Mouse (Mus musculus): Measurements from ENCODE around the gene Tmbim6. TPM values are rescaled to one million over a fixed set of nuclear protein-coding genes. Genes with fewer than 3 reads are reported as not detected.

The Tmbim6 gene
- polyA plus RNA-seq, 1 experiment from 2014 or later, result 240 TPM

- peaks cover 37% of the 10 kb centered on the region for H3K4me1 ChIP-seq (replicated peaks)
- H3K4me2 ChIP-seq, result no peak overlapping the region
- no peak for ATAC-seq (ENCODE audit: insufficient number of reproducible peaks, insufficient read depth, low FRiP score, low TSS enrichment, low read depth)
- no peaks in the 10 kb centered on the region for H3K9me3 ChIP-seq
- H3K9ac ChIP-seq (replicated peaks), result no peak overlapping the region
- 73% methylated on average over 8 of the region's 8 CpGs for WGBS
- 0 out of 2 replicates have a peak overlapping the region, but pooled peaks have one; percentile 29 for H3K27ac ChIP-seq
- no peaks in the 10 kb centered on the region for H3K27me3 ChIP-seq
- H3K36me3 ChIP-seq, result peaks cover 12% of the 10 kb centered on the region; the same call in 1 of the 2 replicates
- H3K4me3 ChIP-seq (replicated peaks), result no peak overlapping the region
These were observed 27.8 kb upstream of the Tmbim6 start for GRCm38 (mm10) chr15:99364921-99365320.

GRCm38 (mm10) chr15:99368583-99369266, 24.0 kb upstream of the Tmbim6 start:
- WGBS, result 45% methylated on average over 4 of the region's 4 CpGs
- Histone ChIP-seq H3K9ac (replicated peaks) (peak overlapping the region; percentile 93; the same call in 1 of the 2 replicates), H3K4me1 (replicated peaks) (peaks cover 33% of the 10 kb centered on the region), H3K27me3 (no peaks in the 10 kb centered on the region), H3K36me3 (peaks cover 6% of the 10 kb centered on the region; the same call in 1 of the 2 replicates), H3K27ac (0 out of 2 replicates have a peak overlapping the region, but pooled peaks have one; percentile 98), H3K4me3 (replicated peaks) (peak overlapping the region; percentile 87), H3K4me2 (peak overlapping the region; percentile 70), H3K9me3 (no peaks in the 10 kb centered on the region)
- no peak for ATAC-seq (ENCODE audit: insufficient number of reproducible peaks, insufficient read depth, low FRiP score, low TSS enrichment, low read depth)

DNA sequence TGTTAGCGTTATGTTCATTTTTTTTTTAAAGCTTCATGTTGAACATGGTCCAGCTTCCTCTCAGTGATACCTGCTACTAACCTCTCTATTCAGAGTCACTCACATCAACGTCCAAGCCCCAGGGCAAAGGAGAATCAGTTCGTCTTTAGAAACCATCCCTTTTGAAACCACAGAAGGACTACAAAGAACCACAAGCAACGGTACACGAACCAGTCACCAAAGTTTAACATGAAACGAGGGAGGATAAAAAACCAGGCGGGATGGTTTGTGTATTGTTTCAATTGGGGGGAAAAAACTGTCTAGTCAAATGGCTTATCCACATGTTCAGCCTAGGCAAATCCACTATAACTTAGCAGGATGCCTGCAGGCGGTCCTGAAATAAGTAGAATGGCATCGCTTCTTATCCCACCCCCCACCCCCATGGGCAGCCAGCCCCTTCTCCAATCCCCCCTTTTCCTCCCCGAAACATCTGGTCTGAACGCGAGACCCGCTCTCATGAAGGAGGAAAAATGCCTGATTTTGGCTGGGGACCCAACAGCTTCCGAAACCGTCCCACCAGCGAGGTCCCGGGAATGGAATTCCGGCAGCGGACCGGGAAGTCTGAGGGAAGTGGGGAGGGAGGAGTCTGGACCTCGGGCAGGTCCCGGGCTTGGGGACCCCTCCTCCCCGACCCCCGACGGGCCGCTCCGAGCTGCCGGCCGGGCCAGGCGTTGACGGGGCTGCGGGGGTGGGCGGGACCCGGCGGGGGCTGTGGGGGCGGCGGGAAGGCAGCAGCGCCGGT, 23.1 kb upstream of the Tmbim6 start:
- Histone ChIP-seq H3K9ac (replicated peaks) (peak overlapping the region; percentile 93), H3K4me2 (peak overlapping the region; percentile 70), H3K27me3 (no peaks in the 10 kb centered on the region), H3K4me3 (replicated peaks) (peak overlapping the region; percentile 87), H3K4me1 (replicated peaks) (peaks cover 27% of the 10 kb centered on the region), H3K27ac (peak overlapping the region; percentile 98), H3K9me3 (no peaks in the 10 kb centered on the region), H3K36me3 (peaks cover 5% of the 10 kb centered on the region; the same call in 1 of the 2 replicates)
- 2% methylated on average over 38 of the region's 39 CpGs for WGBS
- peak; percentile 54; the same call in 1 of the 2 replicates for ATAC-seq (ENCODE audit: insufficient number of reproducible peaks, insufficient read depth, low FRiP score, low TSS enrichment, low read depth)

GRCm38 (mm10) chr15:99370259-99370691, 22.4 kb upstream of the Tmbim6 start, which contains the start of gene Fmnl3:
TSS of gene Fmnl3 (minus strand) at chr15:99370482.
- Histone ChIP-seq H3K27ac (peak within 1 kb of the TSS; percentile 98), H3K36me3 (no peaks in the 10 kb centered on the region), H3K9ac (replicated peaks) (peak within 1 kb of the TSS; percentile 93), H3K27me3 (no peaks in the 10 kb centered on the region), H3K4me2 (peak within 1 kb of the TSS; percentile 70), H3K4me3 (replicated peaks) (peak within 1 kb of the TSS; percentile 87), H3K4me1 (replicated peaks) (peaks cover 21% of the 10 kb centered on the region), H3K9me3 (no peaks in the 10 kb centered on the region)
- 0% methylated on average over 48 of the region's 48 CpGs for WGBS
- ATAC-seq (ENCODE audit: insufficient number of reproducible peaks, insufficient read depth, low FRiP score, low TSS enrichment, low read depth), result peak; percentile 95

GRCm38 (mm10) chr15:99371526-99372340, 20.9 kb upstream of the Tmbim6 start:
- Histone ChIP-seq H3K9me3 (no peaks in the 10 kb centered on the region), H3K27me3 (no peaks in the 10 kb centered on the region), H3K4me3 (replicated peaks) (no peak overlapping the region), H3K4me2 (no peak overlapping the region), H3K4me1 (replicated peaks) (peaks cover 18% of the 10 kb centered on the region), H3K36me3 (no peaks in the 10 kb centered on the region), H3K9ac (replicated peaks) (no peak overlapping the region), H3K27ac (no peak overlapping the region)
- WGBS, result 87% methylated on average over 7 of the region's 7 CpGs
- ATAC-seq (ENCODE audit: insufficient number of reproducible peaks, insufficient read depth, low FRiP score, low TSS enrichment, low read depth), result no peak

GRCm38 (mm10) chr15:99372761-99373160, 19.9 kb upstream of the Tmbim6 start:
- H3K27me3 ChIP-seq, result no peaks in the 10 kb centered on the region
- no peak overlapping the region for H3K9ac ChIP-seq (replicated peaks)
- H3K9me3 ChIP-seq, result no peaks in the 10 kb centered on the region
- H3K36me3 ChIP-seq, result no peaks in the 10 kb centered on the region
- WGBS, result 87% methylated on average over 9 of the region's 9 CpGs
- no peak overlapping the region for H3K4me3 ChIP-seq (replicated peaks)
- peaks cover 18% of the 10 kb centered on the region for H3K4me1 ChIP-seq (replicated peaks)
- no peak overlapping the region for H3K4me2 ChIP-seq
- no peak for ATAC-seq (ENCODE audit: insufficient number of reproducible peaks, insufficient read depth, low FRiP score, low TSS enrichment, low read depth)
- no peak overlapping the region for H3K27ac ChIP-seq

DNA sequence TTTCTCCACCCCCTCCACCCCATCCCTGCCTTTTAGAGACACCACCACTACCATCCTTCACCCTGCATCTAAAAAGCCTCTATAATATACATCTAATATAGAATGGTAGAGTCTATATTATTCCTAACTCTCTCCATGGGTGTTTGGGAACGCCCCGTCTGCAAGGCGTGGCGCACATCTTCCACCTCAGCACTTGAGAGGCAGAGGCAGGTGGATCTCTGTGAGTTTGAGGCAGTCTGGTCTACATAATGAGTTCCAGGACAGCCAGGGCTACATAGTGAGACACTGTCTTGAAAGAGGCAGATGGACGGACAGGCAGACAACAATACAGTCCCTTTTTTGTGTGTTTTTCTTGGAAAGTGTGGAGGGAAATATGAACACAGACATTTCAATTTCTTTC, 17.6 kb upstream of the Tmbim6 start:
- ATAC-seq (ENCODE audit: insufficient number of reproducible peaks, insufficient read depth, low FRiP score, low TSS enrichment, low read depth), result no peak
- H3K4me2 ChIP-seq, result no peak overlapping the region
- no peak overlapping the region for H3K4me3 ChIP-seq (replicated peaks)
- H3K27me3 ChIP-seq, result no peaks in the 10 kb centered on the region
- H3K27ac ChIP-seq, result no peak overlapping the region
- H3K9me3 ChIP-seq, result peaks cover 5% of the 10 kb centered on the region; the same call in 1 of the 2 replicates
- 92% methylated on average over 5 of the region's 5 CpGs for WGBS
- H3K9ac ChIP-seq (replicated peaks), result no peak overlapping the region
- no peaks in the 10 kb centered on the region for H3K36me3 ChIP-seq
- peaks cover 2% of the 10 kb centered on the region; the same call in 1 of the 2 replicates for H3K4me1 ChIP-seq (replicated peaks)

GRCm38 (mm10) chr15:99375581-99375980, 17.1 kb upstream of the Tmbim6 start:
- Histone ChIP-seq H3K4me3 (replicated peaks) (no peak overlapping the region), H3K36me3 (no peaks in the 10 kb centered on the region), H3K27me3 (no peaks in the 10 kb centered on the region), H3K4me1 (replicated peaks) (peaks cover 1% of the 10 kb centered on the region; the same call in 1 of the 2 replicates), H3K27ac (no peak overlapping the region), H3K9me3 (peaks cover 5% of the 10 kb centered on the region; the same call in 1 of the 2 replicates), H3K9ac (replicated peaks) (no peak overlapping the region), H3K4me2 (no peak overlapping the region)
- 91% methylated on average over 3 of the region's 3 CpGs for WGBS
- no peak for ATAC-seq (ENCODE audit: insufficient number of reproducible peaks, insufficient read depth, low FRiP score, low TSS enrichment, low read depth)

GRCm38 (mm10) chr15:99376240-99376639, 16.4 kb upstream of the Tmbim6 start:
- no peaks in the 10 kb centered on the region for H3K4me1 ChIP-seq (replicated peaks)
- H3K27ac ChIP-seq, result no peak overlapping the region
- no peak for ATAC-seq (ENCODE audit: insufficient number of reproducible peaks, insufficient read depth, low FRiP score, low TSS enrichment, low read depth)
- no peaks in the 10 kb centered on the region for H3K36me3 ChIP-seq
- H3K4me2 ChIP-seq, result no peak overlapping the region
- H3K4me3 ChIP-seq (replicated peaks), result no peak overlapping the region
- no peaks in the 10 kb centered on the region for H3K27me3 ChIP-seq
- 88% methylated on average over 5 of the region's 5 CpGs for WGBS
- H3K9ac ChIP-seq (replicated peaks), result no peak overlapping the region
- H3K9me3 ChIP-seq, result peaks cover 5% of the 10 kb centered on the region; the same call in 1 of the 2 replicates

- no peak overlapping the region for H3K4me3 ChIP-seq (replicated peaks)
- H3K27me3 ChIP-seq, result no peaks in the 10 kb centered on the region
- H3K4me1 ChIP-seq (replicated peaks), result peaks cover 12% of the 10 kb centered on the region
- ATAC-seq (ENCODE audit: insufficient number of reproducible peaks, insufficient read depth, low FRiP score, low TSS enrichment, low read depth), result no peak
- H3K4me2 ChIP-seq, result no peak overlapping the region
- no peaks in the 10 kb centered on the region for H3K36me3 ChIP-seq
- H3K27ac ChIP-seq, result no peak overlapping the region
- no peak overlapping the region for H3K9ac ChIP-seq (replicated peaks)
- H3K9me3 ChIP-seq, result peaks cover 5% of the 10 kb centered on the region; the same call in 1 of the 2 replicates
These were observed 9.8 kb upstream of the Tmbim6 start for GRCm38 (mm10) chr15:99382893-99383292.

Data from limb, embryonic 12.5 days (tissue).